Mouse (Mus musculus) cerebellum, adult 2 months (tissue): ENCODE data around the gene Was. TPM values are rescaled to one million over a fixed set of nuclear protein-coding genes. Genes with fewer than 3 reads are reported as not detected.
"Not testable (repeated sequence)": the region's sequence is repeated elsewhere in the genome, so short reads cannot be mapped to it uniquely, and the experiment has no call there.

Experiments
- DNase-seq, 2 experiments: peaks; one replicate each; pipeline ENCODE4 v3.0.0; 2021
- H3K27ac ChIP-seq: fragments of 200-500 bp; 2 replicates; pipeline ENCODE4 v1.5.1; 2012; ENCODE audit warnings: low read length, control low read depth, inconsistent platforms; ENCODE audit not compliant: insufficient read depth
- H3K27me3 ChIP-seq: fragments of 200-500 bp; 2 replicates; pipeline ENCODE4 v1.6.1; 2012; ENCODE audit warnings: inconsistent platforms, mild to moderate bottlenecking, low read length, moderate library complexity; ENCODE audit not compliant: control insufficient read depth, insufficient read depth
- H3K4me1 ChIP-seq: fragments of 200-500 bp; 2 replicates; pipeline ENCODE4 v1.6.1; 2011; ENCODE audit warnings: low read length; ENCODE audit not compliant: control insufficient read depth, insufficient read depth
- H3K4me3 ChIP-seq: fragments of 200-500 bp; replicated peaks from 2 replicates; pipeline ENCODE3; 2011; ENCODE audit warnings: mild to moderate bottlenecking, low read depth, low read length, control low read depth; ENCODE audit not compliant: insufficient read depth
- CTCF ChIP-seq: fragments of 200-500 bp; IDR thresholded peaks from 2 replicates; pipeline ENCODE4 v1.5.1; 2011; ENCODE audit warnings: low read depth, mild to moderate bottlenecking, control low read depth, low read length, moderate library complexity, borderline replicate concordance; ENCODE audit not compliant: insufficient read depth
- POLR2A ChIP-seq: fragments of 200-500 bp; IDR thresholded peaks from 2 replicates; pipeline ENCODE4 v1.6.1; 2011; ENCODE audit warnings: low read length, control low read depth, borderline replicate concordance; ENCODE audit not compliant: insufficient read depth
- WGBS: fragments of 180-500 bp; shearing (Covaris S2); methylation state at CpG from one replicate; pipeline ENCODE4 v1.1.7; 2018; 5-methylcytosine and 5-hydroxymethylcytosine counted together
- polyA plus RNA-seq: library from polyadenylated mRNA; depleted of rRNA; stranded (reverse); fragments of >200 nt; gene quantifications from 2 replicates; pipeline ENCODE4 v1.2.3, GENCODE M21; 2012

The Was gene
- polyA plus RNA-seq, 1 experiment = 0.67 TPM

- H3K4me1 ChIP-seq = no peaks in the 10 kb centered on the region
- no peaks in the 10 kb centered on the region for H3K27me3 ChIP-seq
- no peak for DNase-seq
- 83% methylated on average over 3 of the region's 3 CpGs for WGBS
- TF ChIP-seq CTCF (no peak), POLR2A (no peak)
- H3K27ac ChIP-seq = no peak overlapping the region
- H3K4me3 ChIP-seq = no peak overlapping the region
Observed at GRCm38 (mm10) chrX:8089746-8090145, 552 bp downstream of the Was start.

GRCm38 (mm10) chrX:8085611-8086010 is 4.7 kb downstream of the Was start:
- WGBS = 82% methylated on average over 8 of the region's 8 CpGs
- no peak overlapping the region for H3K4me3 ChIP-seq
- TF ChIP-seq POLR2A = no peak
- no peak for TF ChIP-seq CTCF
- no peak for DNase-seq
- H3K4me1 ChIP-seq = no peaks in the 10 kb centered on the region
- no peaks in the 10 kb centered on the region for H3K27me3 ChIP-seq
- H3K27ac ChIP-seq = no peak overlapping the region

DNA sequence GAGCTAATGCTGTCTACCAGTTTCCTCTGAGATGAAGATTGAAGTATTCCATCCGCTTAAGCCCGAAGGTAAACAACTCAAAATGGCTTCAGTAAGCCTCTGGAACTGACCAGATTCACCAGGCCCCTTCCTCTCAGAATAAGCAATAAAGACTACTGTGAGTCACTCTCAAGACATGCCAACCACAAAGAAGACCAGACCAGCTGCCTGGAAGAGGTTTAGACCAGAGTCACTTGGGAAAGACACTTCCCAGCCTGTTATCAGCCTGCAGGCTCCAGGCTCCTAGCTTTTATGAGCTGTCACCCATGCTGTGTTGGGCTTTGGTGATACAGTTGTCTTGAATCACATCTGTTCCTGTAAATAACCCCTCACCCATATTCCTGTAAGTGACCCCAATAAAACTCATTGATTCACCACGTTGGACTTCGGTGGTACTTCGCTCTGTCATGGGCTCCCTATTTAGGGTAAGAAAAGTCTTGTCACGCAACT is 5.5 kb downstream of the Was start:
- WGBS = 92% methylated on average over 6 of the region's 6 CpGs
- Histone ChIP-seq H3K4me3 (no peak overlapping the region), H3K4me1 (no peaks in the 10 kb centered on the region), H3K27ac (no peak overlapping the region), H3K27me3 (no peaks in the 10 kb centered on the region)
- no peak for DNase-seq
- TF ChIP-seq CTCF (no peak), POLR2A (no peak)

GRCm38 (mm10) chrX:8075104-8075503 is 15.2 kb downstream of the Was start:
- Histone ChIP-seq H3K27ac (peak overlapping the region; percentile 95), H3K4me3 (peak overlapping the region; percentile 74), H3K4me1 (no peaks in the 10 kb centered on the region), H3K27me3 (no peaks in the 10 kb centered on the region)
- TF ChIP-seq POLR2A (no peak), CTCF (no peak)
- no peak for DNase-seq
- WGBS = 22% methylated on average over 3 of the region's 3 CpGs

DNA sequence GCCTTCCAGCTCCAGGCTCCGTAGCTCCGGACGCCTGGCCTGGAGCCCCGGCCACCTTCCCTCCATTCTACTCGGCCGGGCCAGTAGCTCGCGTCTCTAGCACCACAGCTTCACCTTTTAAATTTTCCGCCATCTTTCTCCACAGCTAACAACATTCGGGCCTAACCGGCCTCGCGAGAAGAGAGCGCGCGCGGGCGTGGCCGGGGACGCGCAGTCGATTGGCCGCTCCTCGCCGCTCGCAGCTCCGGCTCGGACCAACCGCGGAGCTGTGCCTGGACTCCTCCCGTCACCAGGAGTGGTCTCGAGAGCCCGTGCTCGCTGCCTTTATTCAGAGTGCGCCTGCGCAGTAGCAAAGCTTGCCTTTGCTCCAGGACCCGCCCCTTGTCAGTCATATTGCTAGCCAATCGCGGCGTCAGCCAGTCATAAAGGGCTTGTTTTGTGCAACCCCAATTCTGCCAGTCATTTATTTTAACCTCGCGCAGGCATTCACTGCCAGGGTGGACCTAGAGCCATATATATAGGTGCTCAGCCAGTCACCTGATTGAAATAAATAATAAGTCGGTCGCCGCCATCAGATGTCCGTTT is 15.8 kb downstream of the Was start, which contains the start of gene Suv39h1:
TSS of gene Suv39h1 (minus strand) at position 331 of the 585 bp plus-strand sequence.
- Histone ChIP-seq H3K27ac (peak within 1 kb of the TSS; percentile 95), H3K4me3 (peak within 1 kb of the TSS; percentile 74), H3K4me1 (no peaks in the 10 kb centered on the region), H3K27me3 (no peaks in the 10 kb centered on the region)
- 7% methylated on average over 46 of the region's 46 CpGs for WGBS
- DNase-seq = peak; percentile 91 to 97
- TF ChIP-seq POLR2A = peak; percentile 62; the same call in 1 of the 2 replicates
- TF ChIP-seq CTCF = no peak

- TF ChIP-seq POLR2A = no peak
- no peak for TF ChIP-seq CTCF
- Histone ChIP-seq H3K27ac (no peak overlapping the region), H3K27me3 (no peaks in the 10 kb centered on the region), H3K4me1 (no peaks in the 10 kb centered on the region), H3K4me3 (peak overlapping the region; percentile 60)
- peak; percentile 21 to 34 for DNase-seq
- 18% methylated on average over 56 of the region's 64 CpGs for WGBS
Observed at GRCm38 (mm10) chrX:8073881-8074429, 16.3 kb downstream of the Was start.

DNA sequence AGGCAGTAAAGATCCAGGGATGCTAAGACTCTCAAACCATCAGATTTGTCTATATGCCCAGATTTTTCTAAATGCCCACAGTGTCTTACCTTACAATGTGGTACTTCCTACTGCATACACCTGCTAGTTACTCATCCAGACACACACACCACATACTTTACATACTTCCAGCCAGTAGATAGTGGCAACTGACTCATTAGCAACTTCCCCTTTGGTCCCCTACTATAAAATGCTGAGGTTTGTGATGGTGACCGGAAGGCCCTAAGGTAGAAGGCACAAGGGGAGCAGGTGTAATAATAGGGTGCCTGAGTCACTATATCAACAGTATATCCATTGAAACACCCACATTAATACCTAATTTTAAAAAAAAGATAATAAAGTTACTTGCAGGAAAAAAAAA is 21.1 kb downstream of the Was start:
- no peaks in the 10 kb centered on the region for H3K27me3 ChIP-seq
- H3K4me3 ChIP-seq = no peak overlapping the region
- 96% methylated on average over 1 of the region's 1 CpGs for WGBS
- TF ChIP-seq CTCF = no peak
- no peak for TF ChIP-seq POLR2A
- no peak overlapping the region for H3K27ac ChIP-seq
- no peaks in the 10 kb centered on the region for H3K4me1 ChIP-seq
- DNase-seq = no peak

- not testable (repeated sequence) for H3K4me3 ChIP-seq, DNase-seq, H3K27me3 ChIP-seq, H3K4me1 ChIP-seq, H3K27ac ChIP-seq
- WGBS = 79% methylated on average over 8 of the region's 8 CpGs
Observed at GRCm38 (mm10) chrX:8051044-8051781, 39.1 kb downstream of the Was start.
